Mouse (Mus musculus): ENCODE measurements at regions not wholly inside any gene's neighbourhood (a gene's known extent, or its start where the extent isn't known, plus 50 kb on each side); places are given as distances from the start of the nearest gene placed in this dataset.

- no peak for DNase-seq (ENCODE audit: extremely low read depth, low read depth, low spot score)
- 84% methylated on average over 8 of the region's 8 CpGs for WGBS
- Histone ChIP-seq H3K27ac (replicated peaks; ENCODE audit: insufficient read depth, low read depth, low read length) (no peak overlapping the region), H3K27me3 (ENCODE audit: control insufficient read depth, insufficient read depth, low read length) (no peaks in the 10 kb centered on the region), H3K9ac (ENCODE audit: low read depth, low read length) (no peak overlapping the region), H3K4me1 (ENCODE audit: control insufficient read depth, insufficient read depth, low read length) (no peaks in the 10 kb centered on the region), H3K79me2 (ENCODE audit: control insufficient read depth, insufficient read depth, low read length) (no peaks in the 10 kb centered on the region), H3K36me3 (ENCODE audit: control insufficient read depth, insufficient read depth, low read length) (no peaks in the 10 kb centered on the region), H3K4me3 (ENCODE audit: insufficient read depth, low read depth, low read length) (no peak overlapping the region)
- no peak for TF ChIP-seq POLR2A (IDR thresholded peaks at IDR 0.05; ENCODE audit: extremely low read depth, insufficient read depth, low read length)
- TF ChIP-seq CTCF (IDR thresholded peaks at IDR 0.05; ENCODE audit: low read depth, low read length): no peak
These were observed 358.4 kb upstream of the Kcnab2 start for GRCm38 (mm10) chr4:152836080-152836479.

GRCm38 (mm10) chr4:152834421-152835110 lies 356.9 kb upstream of the Kcnab2 start:
- H3K4me1 ChIP-seq (ENCODE audit: control insufficient read depth, insufficient read depth, low read length): no peaks in the 10 kb centered on the region
- TF ChIP-seq POLR2A (IDR thresholded peaks at IDR 0.05; ENCODE audit: extremely low read depth, insufficient read depth, low read length): no peak
- no peak for TF ChIP-seq CTCF (IDR thresholded peaks at IDR 0.05; ENCODE audit: low read depth, low read length)
- H3K4me3 ChIP-seq (ENCODE audit: insufficient read depth, low read depth, low read length): no peak overlapping the region
- no peaks in the 10 kb centered on the region for H3K79me2 ChIP-seq (ENCODE audit: control insufficient read depth, insufficient read depth, low read length)
- no peaks in the 10 kb centered on the region for H3K27me3 ChIP-seq (ENCODE audit: control insufficient read depth, insufficient read depth, low read length)
- WGBS: 72% methylated on average over 11 of the region's 11 CpGs
- H3K27ac ChIP-seq (replicated peaks; ENCODE audit: insufficient read depth, low read depth, low read length): no peak overlapping the region
- no peak for DNase-seq (ENCODE audit: extremely low read depth, low read depth, low spot score)
- H3K36me3 ChIP-seq (ENCODE audit: control insufficient read depth, insufficient read depth, low read length): no peaks in the 10 kb centered on the region
- H3K9ac ChIP-seq (ENCODE audit: low read depth, low read length): no peak overlapping the region

GRCm38 (mm10) chr4:152833411-152834310 lies 356.0 kb upstream of the Kcnab2 start:
- no peak for TF ChIP-seq POLR2A (IDR thresholded peaks at IDR 0.05; ENCODE audit: extremely low read depth, insufficient read depth, low read length)
- H3K79me2 ChIP-seq (ENCODE audit: control insufficient read depth, insufficient read depth, low read length): no peaks in the 10 kb centered on the region
- H3K4me1 ChIP-seq (ENCODE audit: control insufficient read depth, insufficient read depth, low read length): no peaks in the 10 kb centered on the region
- H3K27me3 ChIP-seq (ENCODE audit: control insufficient read depth, insufficient read depth, low read length): no peaks in the 10 kb centered on the region
- H3K36me3 ChIP-seq (ENCODE audit: control insufficient read depth, insufficient read depth, low read length): no peaks in the 10 kb centered on the region
- no peak overlapping the region for H3K9ac ChIP-seq (ENCODE audit: low read depth, low read length)
- 78% methylated on average over 23 of the region's 23 CpGs for WGBS
- H3K27ac ChIP-seq (replicated peaks; ENCODE audit: insufficient read depth, low read depth, low read length): no peak overlapping the region
- DNase-seq (ENCODE audit: extremely low read depth, low read depth, low spot score): no peak
- H3K4me3 ChIP-seq (ENCODE audit: insufficient read depth, low read depth, low read length): no peak overlapping the region

- no peak for TF ChIP-seq CTCF (IDR thresholded peaks at IDR 0.05; ENCODE audit: low read depth, low read length)
- no peak for TF ChIP-seq POLR2A (IDR thresholded peaks at IDR 0.05; ENCODE audit: extremely low read depth, insufficient read depth, low read length)
- no peaks in the 10 kb centered on the region for H3K4me1 ChIP-seq (ENCODE audit: control insufficient read depth, insufficient read depth, low read length)
- H3K36me3 ChIP-seq (ENCODE audit: control insufficient read depth, insufficient read depth, low read length): no peaks in the 10 kb centered on the region
- H3K27me3 ChIP-seq (ENCODE audit: control insufficient read depth, insufficient read depth, low read length): no peaks in the 10 kb centered on the region
- H3K79me2 ChIP-seq (ENCODE audit: control insufficient read depth, insufficient read depth, low read length): no peaks in the 10 kb centered on the region
- H3K9ac ChIP-seq (ENCODE audit: low read depth, low read length): no peak overlapping the region
- H3K4me3 ChIP-seq (ENCODE audit: insufficient read depth, low read depth, low read length): no peak overlapping the region
- WGBS: 88% methylated on average over 10 of the region's 10 CpGs
- DNase-seq (ENCODE audit: extremely low read depth, low read depth, low spot score): no peak
- H3K27ac ChIP-seq (replicated peaks; ENCODE audit: insufficient read depth, low read depth, low read length): no peak overlapping the region
These were observed 355.2 kb upstream of the Kcnab2 start for GRCm38 (mm10) chr4:152832757-152833363.

GRCm38 (mm10) chr4:152825185-152825584 lies 347.5 kb upstream of the Kcnab2 start:
- no peak for DNase-seq (ENCODE audit: extremely low read depth, low read depth, low spot score)
- no peak for TF ChIP-seq POLR2A (IDR thresholded peaks at IDR 0.05; ENCODE audit: extremely low read depth, insufficient read depth, low read length)
- no peak for TF ChIP-seq CTCF (IDR thresholded peaks at IDR 0.05; ENCODE audit: low read depth, low read length)
- H3K79me2 ChIP-seq (ENCODE audit: control insufficient read depth, insufficient read depth, low read length): no peaks in the 10 kb centered on the region
- H3K36me3 ChIP-seq (ENCODE audit: control insufficient read depth, insufficient read depth, low read length): no peaks in the 10 kb centered on the region
- H3K4me3 ChIP-seq (ENCODE audit: insufficient read depth, low read depth, low read length): no peak overlapping the region
- no peaks in the 10 kb centered on the region for H3K27me3 ChIP-seq (ENCODE audit: control insufficient read depth, insufficient read depth, low read length)
- H3K27ac ChIP-seq (replicated peaks; ENCODE audit: insufficient read depth, low read depth, low read length): no peak overlapping the region
- H3K4me1 ChIP-seq (ENCODE audit: control insufficient read depth, insufficient read depth, low read length): no peaks in the 10 kb centered on the region
- 45% methylated on average over 12 of the region's 12 CpGs for WGBS
- H3K9ac ChIP-seq (ENCODE audit: low read depth, low read length): no peak overlapping the region

Measured in liver, adult 2 months (tissue).